Mouse (Mus musculus) c-Kit-positive CD71-positive TER-119-positive erythroid progenitor cells, embryonic 14.5 days (primary cell): ENCODE measurements around the gene Myo16.
A peak's percentile ranks its signal among the peaks of the same experiment; 100 is the strongest.

ENCODE experiments used
- DNase-seq: peaks from one replicate; pipeline ENCODE4 v3.0.0-alpha.2; 2013; ENCODE audit warnings: low spot score

Gene Myo16

DNA sequence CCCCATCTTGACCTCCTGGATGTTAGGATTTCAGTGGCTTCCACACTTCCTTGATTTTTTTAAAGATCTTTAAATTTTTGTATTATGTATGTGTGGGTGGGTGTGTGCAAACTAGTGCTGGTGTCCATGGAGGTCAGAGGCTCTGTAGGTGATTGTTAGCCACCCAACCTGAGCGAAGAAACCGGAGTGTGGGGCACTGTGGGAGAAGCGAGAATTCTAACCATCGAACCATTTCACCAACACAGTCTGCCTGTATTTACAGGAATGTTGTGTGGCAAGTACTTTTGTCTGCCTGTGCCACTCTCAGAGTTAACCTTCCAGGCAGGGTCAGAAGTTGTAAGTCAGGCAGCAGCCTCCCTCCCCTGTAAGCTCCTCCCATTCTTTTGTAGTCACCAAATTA is 22.3 kb downstream of the Myo16 start:
- DNase-seq = no peak

DNA sequence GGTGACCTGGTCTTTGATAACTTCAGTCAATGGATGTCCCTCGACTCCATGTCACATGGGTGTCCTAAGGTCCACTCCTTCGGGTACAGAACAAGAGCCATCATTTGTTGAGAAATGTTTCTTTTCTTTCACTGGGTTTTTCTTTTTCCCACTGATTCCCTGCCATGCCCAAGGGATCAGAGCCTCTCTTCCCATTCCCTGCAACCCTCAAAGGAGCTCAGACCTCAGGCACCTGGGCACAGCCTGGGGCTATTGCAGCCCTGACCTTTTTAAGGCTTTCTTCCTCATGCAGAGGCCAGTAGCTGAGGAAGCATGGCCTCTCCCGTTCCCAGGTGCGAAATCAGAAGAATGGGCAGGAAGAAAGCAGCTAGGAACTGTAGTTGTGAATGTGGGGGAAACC is 23.4 kb downstream of the Myo16 start:
- no peak for DNase-seq

DNA sequence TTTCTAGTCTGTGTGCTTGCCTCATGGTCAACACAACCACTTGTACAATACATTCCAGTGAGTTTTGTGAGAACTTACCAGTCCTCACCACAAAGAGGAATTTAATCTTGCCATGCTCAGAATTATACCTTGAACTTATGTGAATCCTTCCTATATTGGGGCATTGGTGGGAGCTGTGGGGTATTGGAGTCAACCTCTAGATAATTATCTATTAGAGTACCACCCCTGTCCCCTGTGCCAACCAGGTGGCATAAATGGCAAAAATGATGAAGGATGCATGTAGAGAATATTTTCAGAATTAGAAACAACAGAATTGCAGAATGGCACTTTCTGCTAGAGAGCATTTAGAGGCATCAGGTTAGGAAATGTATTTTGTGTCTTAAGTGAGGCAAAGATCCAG is 25.3 kb downstream of the Myo16 start:
- DNase-seq = no peak

DNA sequence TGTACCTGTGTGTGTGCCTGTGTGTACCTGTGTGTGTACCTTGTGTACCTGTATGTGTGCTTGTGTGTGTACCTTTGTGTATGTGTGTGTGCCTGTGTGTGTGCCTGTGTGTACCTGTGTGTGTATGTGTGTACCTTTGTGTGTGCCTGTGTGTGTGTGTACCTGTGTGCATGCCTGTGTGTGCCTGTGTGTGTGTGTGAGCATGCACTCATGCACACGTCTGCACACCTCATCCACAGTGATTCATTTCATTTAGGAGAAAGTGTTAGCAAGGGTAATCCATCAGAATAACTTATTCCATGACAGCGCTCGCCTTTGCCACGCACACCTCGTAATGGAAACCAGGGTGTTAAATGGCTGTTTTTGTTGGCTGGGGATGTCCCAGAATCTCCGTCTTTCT is 36.9 kb downstream of the Myo16 start:
- DNase-seq = no peak

GRCm38 (mm10) chr8:10198164-10198563 is 44.5 kb downstream of the Myo16 start:
- DNase-seq = no peak

DNA sequence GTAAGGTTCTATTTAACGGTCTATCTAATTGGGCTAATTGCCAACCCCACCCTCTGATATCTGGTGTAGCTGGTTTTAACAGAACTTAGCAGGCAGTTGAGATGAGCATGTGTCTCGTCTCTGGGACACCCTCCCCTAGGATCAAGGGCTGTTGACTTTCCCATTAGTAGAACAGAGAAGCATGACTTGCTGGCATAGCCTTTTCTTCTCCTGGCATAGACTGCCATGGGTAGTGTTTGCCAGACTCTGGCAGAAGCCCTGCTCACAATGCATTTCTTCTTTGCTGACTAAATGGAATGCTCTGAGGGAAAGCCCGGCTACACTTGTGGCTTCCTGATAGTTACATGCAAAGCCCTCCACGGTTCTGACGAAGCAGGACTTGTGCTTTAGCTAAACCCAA is 45.6 kb downstream of the Myo16 start:
- DNase-seq = no peak

DNA sequence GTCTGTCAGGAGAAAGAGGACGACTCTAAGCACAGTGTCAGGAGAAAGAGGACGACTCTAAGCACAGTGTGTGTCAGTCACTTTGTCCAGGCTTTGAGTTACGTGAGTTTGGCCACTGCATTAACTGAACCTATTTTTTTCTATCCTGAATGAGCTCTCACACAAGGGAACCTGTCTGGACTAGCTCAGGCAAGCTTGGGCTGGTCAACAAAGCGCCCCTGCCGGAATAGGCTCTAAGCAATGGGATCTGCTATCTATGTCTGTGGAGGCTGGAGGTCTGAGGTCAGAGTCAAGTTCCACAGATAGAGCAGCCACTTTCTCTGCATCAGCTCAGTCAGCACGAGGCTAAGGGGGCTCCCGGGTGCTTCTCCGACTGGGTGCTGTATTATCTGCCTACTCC is 46.3 kb downstream of the Myo16 start:
- DNase-seq = no peak

- no peak for DNase-seq
Measured at GRCm38 (mm10) chr8:10215023-10215422, 61.3 kb downstream of the Myo16 start.

DNA sequence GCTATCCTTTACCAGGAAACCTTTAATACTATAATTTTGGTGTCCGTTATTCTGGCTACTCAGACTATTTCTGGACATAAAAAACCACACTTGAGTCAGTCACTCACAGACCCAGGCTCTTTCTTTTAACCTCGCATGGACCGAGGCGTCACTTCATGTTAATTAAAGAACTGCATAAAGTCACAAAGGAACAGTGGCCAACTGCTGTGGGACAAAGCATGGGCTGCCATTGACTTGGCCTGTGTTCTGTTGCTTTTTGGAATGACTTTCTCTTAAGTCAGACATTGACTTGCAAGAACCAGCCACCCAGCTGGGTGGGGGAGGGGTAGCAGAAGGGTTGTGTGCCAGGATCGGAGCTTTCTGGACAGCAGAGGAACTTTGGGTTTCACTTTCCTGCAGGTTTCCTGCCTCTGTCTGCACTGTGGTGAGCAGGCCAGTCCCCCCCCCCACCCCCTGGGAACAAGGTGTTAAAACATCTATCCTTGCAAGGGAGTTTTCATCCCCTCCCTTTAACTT is 66.1 kb downstream of the Myo16 start:
- no peak for DNase-seq

GRCm38 (mm10) chr8:10222770-10223169 is 69.1 kb downstream of the Myo16 start:
- no peak for DNase-seq

GRCm38 (mm10) chr8:10223528-10224194 is 70.0 kb downstream of the Myo16 start:
- DNase-seq = no peak

DNA sequence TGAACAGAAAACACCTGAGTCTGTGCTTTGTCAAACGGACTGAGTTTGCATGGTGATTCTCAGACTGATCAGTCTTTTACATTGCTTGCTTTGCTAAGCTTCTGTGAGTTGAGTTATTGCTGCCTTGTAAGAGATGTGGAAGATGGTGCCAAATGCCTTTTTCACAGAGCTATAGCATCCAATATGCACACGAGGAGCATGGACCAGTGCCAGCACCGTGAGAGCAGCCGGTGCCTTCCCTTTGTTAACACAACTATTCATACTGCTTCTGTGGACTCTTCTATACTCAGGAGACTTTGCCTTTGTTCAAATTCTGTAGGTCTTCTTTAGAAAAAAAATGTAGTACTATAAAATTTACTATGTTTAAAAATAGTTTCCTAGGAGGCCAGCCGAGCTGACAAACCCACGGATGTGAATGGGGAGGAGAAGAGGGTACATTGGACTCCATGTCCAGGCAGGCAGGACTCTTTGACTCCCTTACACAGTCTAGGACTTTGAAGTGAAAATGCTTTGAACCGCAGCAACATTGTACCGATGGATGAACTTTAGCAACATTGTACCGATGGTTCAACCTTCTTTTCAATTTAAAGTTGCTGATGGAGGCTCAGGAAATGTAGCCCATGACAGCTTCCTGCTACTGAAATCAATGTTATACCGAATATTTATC is 70.7 kb downstream of the Myo16 start:
- no peak for DNase-seq

- no peak for DNase-seq
Measured at GRCm38 (mm10) chr8:10225018-10225417, 71.3 kb downstream of the Myo16 start.

- DNase-seq = peak; percentile 18
Measured at GRCm38 (mm10) chr8:10230746-10231369, 77.1 kb downstream of the Myo16 start.

DNA sequence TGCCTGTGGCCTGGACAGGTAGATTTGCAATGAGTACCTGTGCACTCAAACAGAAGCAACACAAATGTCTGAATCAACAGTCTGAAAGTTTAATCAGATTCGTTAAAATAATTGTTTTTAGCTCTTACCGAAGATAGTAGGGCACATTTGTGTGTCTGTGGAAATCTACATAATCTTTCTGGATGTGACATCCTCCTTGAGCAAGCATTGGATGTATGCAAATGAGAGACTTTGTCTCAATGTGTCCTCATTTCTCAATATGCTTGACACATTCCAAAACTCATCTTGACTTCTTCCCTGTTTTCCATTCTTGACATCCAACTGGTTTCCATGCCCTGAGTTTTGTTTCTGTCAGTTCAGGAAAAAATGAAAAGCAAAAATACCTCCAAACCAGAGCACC is 80.8 kb downstream of the Myo16 start:
- DNase-seq = no peak

GRCm38 (mm10) chr8:10243344-10243743 is 89.6 kb downstream of the Myo16 start:
- DNase-seq = no peak

- DNase-seq = no peak
Measured at GRCm38 (mm10) chr8:10249156-10249555, 95.4 kb downstream of the Myo16 start.

DNA sequence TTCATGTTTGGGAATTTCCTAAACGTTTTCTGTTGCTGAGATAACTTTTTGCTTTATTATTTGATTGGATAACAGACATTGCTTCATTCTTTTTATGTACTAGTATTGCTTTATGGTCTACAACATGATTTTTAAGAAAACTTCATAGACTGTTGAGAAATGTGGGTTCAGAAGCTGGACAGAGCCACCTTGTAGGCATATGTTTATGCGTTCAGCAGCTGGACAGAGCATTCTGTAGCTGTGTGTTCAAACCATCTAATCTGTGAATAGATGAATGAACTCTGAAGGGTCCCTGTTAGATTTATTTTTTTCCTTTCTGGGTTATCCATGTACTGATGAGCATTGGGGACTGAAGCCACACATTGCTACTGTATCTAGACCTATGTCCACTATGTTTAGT is 102.0 kb downstream of the Myo16 start:
- DNase-seq = no peak

DNA sequence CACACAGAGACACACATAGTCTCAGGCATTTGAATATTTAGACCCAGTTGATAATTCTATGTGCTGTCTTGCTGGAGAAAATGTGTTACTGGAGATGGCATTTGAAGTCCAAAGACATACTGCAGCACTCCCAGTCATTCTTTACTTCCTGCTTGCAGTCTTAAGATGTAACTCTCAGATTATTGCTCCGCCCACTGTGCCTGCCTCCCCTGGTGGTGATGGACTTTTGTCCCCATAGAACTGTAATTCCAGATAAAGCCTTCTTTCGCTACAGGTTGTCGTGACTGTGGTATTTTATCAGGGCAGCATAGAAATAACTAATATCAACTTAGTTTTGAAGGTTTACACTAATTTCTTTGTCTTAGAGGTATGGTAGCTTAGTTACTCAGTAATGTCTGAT is 102.9 kb downstream of the Myo16 start:
- no peak for DNase-seq

- no peak for DNase-seq
Measured at GRCm38 (mm10) chr8:10270094-10270493, 116.4 kb downstream of the Myo16 start.

DNA sequence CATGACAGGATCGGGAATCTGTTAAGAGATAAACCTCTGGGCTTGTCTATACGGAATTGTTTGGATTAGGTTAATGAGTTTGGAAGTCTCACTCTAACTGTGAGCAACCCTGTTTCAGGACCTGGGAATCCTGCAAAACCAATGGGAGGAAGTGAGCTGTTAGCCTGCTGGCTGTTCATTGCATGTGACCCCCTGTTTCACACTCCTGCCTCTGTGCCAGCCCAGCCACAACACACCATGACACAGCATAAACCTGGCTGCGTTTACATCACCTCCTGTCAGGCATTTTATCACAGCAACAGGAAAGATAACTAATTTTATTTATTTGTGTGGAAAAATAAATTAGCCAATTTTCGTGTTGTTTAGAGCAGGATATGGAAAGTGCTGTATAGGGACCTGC is 138.9 kb downstream of the Myo16 start:
- no peak for DNase-seq

- DNase-seq = no peak
Measured at GRCm38 (mm10) chr8:10300797-10301196, 147.1 kb downstream of the Myo16 start.

DNA sequence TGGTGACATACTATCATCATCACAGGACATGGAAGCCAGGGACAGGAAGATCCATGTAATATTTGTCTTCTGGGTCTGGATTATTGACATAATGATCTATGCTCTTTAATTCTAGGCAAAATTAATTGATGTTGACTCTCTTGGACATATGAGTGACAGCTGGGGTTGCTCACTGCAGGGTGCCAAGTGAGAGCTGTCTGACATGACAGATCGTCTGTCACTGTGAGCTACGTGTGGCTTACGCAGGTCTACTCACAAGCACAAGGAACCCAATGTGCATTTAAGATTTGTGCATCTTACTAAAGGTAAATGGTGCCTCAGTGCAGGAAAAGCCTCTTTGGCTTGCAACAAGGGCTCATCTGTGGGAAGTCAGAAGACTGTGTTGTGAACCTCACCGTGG is 149.3 kb downstream of the Myo16 start:
- DNase-seq = no peak
